Mouse (Mus musculus) hindbrain, embryonic 12.5 days (tissue): ENCODE results near the gene Syngr3. TPM values are rescaled to one million over a fixed set of nuclear protein-coding genes. Genes with fewer than 3 reads are reported as not detected.

ENCODE experiments used
- ATAC-seq: fragments of 200-750 bp; cut with Nextera tagmentation; 2 replicates; pipeline ENCODE4 v1.8.0; 2017; ENCODE audit warnings: moderate TSS enrichment; ENCODE audit not compliant: low FRiP score
- H3K27ac ChIP-seq: fragments of 300-500 bp; sonication (generic); 2 replicates; pipeline ENCODE4 v1.5.1; 2016; ENCODE audit warnings: mild to moderate bottlenecking
- H3K27me3 ChIP-seq: fragments of 300-500 bp; sonication (generic); 2 replicates; pipeline ENCODE4 v1.6.1; 2016; ENCODE audit warnings: mild to moderate bottlenecking
- H3K36me3 ChIP-seq: fragments of 300-500 bp; sonication (generic); 2 replicates; pipeline ENCODE4 v1.6.1; 2016; ENCODE audit warnings: mild to moderate bottlenecking
- H3K4me1 ChIP-seq: fragments of 300-500 bp; sonication (generic); 2 replicates; pipeline ENCODE4 v1.6.1; 2016
- H3K4me2 ChIP-seq: fragments of 300-500 bp; sonication (generic); replicated peaks from 2 replicates; pipeline ENCODE4 v1.6.1; 2016; ENCODE audit warnings: mild to moderate bottlenecking
- H3K4me3 ChIP-seq: fragments of 300-500 bp; sonication (generic); 2 replicates; pipeline ENCODE4 v1.5.1; 2016; ENCODE audit warnings: mild to moderate bottlenecking
- H3K9ac ChIP-seq: fragments of 300-500 bp; sonication (generic); 2 replicates; pipeline ENCODE4 v1.6.1; 2016; ENCODE audit warnings: mild to moderate bottlenecking, moderate library complexity
- H3K9me3 ChIP-seq: fragments of 300-500 bp; sonication (generic); replicated peaks from 2 replicates; pipeline ENCODE4 v1.6.1; 2016; ENCODE audit warnings: mild to moderate bottlenecking
- WGBS: fragments of 180-500 bp; shearing (Covaris S2); methylation state at CpG from one replicate; pipeline ENCODE4 v1.1.7; 2016; 5-methylcytosine and 5-hydroxymethylcytosine counted together
- polyA plus RNA-seq: library from polyadenylated mRNA; unstranded; fragments of >200 nt; fragmentation: Nextera tagmentation; extraction: Ambion mirVana; gene quantifications from 2 replicates; pipeline ENCODE4 v1.2.1, GENCODE M21; 2016

The Syngr3 gene
- polyA plus RNA-seq, 1 experiment from 2014 or later, result 32.1 TPM

GRCm38 (mm10) chr17:24716166-24716682, 26.5 kb upstream of the Syngr3 start:
- Histone ChIP-seq H3K27ac (no peak overlapping the region), H3K4me3 (no peak overlapping the region), H3K4me2 (no peak overlapping the region), H3K27me3 (no peaks in the 10 kb centered on the region), H3K9me3 (no peaks in the 10 kb centered on the region), H3K9ac (peak overlapping the region; percentile 9; the same call in 1 of the 2 replicates), H3K4me1 (peaks cover 9% of the 10 kb centered on the region), H3K36me3 (peaks cover 15% of the 10 kb centered on the region)
- ATAC-seq, result no peak
- WGBS, result 97% methylated on average over 15 of the region's 15 CpGs

DNA sequence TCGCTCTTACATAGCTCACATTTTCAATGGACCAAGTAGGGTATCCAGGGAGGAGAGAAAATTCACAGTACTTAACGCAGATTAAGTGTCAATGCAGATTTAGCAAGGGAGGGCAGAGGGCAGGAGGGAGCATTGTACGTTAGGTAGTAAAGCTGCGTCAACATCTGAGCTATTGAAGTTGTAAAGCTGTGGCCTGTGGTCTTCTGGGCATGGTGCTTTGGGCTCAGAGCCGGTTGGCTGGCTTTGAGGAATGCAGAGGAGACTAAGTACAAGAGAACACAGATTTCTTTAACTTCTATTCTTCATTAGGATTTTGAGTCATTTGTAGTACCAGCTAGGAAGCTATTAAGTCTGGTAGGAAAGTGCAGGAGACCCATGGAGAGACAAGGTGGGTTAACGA, 25.8 kb upstream of the Syngr3 start:
- 71% methylated on average over 6 of the region's 6 CpGs for WGBS
- no peaks in the 10 kb centered on the region for H3K27me3 ChIP-seq
- ATAC-seq, result no peak
- H3K9me3 ChIP-seq, result no peaks in the 10 kb centered on the region
- H3K36me3 ChIP-seq, result peaks cover 13% of the 10 kb centered on the region
- peak overlapping the region; percentile 9; the same call in 1 of the 2 replicates for H3K9ac ChIP-seq
- H3K4me2 ChIP-seq, result no peak overlapping the region
- peaks cover 4% of the 10 kb centered on the region; the same call in 1 of the 2 replicates for H3K4me1 ChIP-seq
- no peak overlapping the region for H3K4me3 ChIP-seq
- H3K27ac ChIP-seq, result no peak overlapping the region

DNA sequence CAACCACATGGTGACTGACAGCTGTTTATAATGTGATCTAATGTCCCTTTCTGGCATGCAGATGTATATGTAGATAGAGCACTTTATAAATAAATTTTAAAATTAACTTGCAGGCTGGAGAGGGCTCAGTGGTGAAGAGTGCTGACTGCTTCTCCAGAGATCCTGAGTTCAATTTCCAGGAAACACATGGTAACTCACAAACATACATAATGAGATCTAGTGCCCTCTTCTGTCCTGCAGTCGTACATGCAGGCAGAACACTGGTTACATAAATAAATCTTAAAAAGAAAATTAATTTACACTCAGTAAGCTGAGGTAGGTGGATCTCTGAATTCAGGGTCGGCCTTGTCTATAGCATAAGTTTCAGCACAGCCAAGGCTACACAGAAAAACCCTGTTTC, 18.9 kb upstream of the Syngr3 start:
- 38% methylated on average over 2 of the region's 2 CpGs for WGBS
- Histone ChIP-seq H3K4me2 (peak overlapping the region; percentile 81; the same call in 1 of the 2 replicates), H3K36me3 (peaks cover 20% of the 10 kb centered on the region), H3K27me3 (no peaks in the 10 kb centered on the region), H3K9me3 (no peaks in the 10 kb centered on the region), H3K4me1 (peaks cover 19% of the 10 kb centered on the region), H3K9ac (no peak overlapping the region), H3K4me3 (no peak overlapping the region), H3K27ac (no peak overlapping the region)
- ATAC-seq, result no peak

DNA sequence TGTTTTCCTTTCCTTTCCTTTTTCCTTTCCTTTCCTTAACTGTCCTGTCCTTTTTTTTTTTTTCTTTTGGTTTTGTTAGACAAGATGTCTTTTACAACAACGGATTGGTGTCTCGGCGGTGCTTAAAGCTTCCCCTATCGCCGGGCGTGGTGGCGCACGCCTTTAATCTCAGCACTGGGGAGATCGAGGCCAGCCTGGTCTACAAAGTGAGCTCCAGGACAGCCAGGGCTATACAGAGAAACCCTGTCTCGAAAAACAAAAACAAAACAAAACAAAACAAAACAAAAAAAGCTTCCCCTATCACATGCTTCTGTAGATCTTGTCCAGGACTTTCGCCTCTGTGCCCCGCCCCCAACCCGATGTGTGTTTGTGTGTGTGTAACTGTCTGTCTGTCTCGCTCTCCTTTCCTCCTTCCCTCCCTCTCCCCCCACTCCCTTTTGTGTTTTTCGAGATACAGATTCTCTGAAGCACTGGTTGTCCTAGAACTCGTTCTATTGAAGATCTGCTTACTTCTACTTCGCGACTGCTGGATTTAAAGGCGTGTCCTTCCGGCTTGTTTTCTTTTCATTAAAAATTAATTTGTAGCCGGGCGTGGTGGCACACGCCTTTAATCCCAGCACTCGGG, 18.2 kb upstream of the Syngr3 start:
- ATAC-seq, result peak; percentile 72
- peaks cover 23% of the 10 kb centered on the region for H3K36me3 ChIP-seq
- H3K4me3 ChIP-seq, result peak overlapping the region; percentile 74
- H3K27ac ChIP-seq, result peak overlapping the region; percentile 73
- no peaks in the 10 kb centered on the region for H3K9me3 ChIP-seq
- H3K27me3 ChIP-seq, result no peaks in the 10 kb centered on the region
- peak overlapping the region; percentile 81 for H3K4me2 ChIP-seq
- peak overlapping the region; percentile 71 for H3K9ac ChIP-seq
- 6% methylated on average over 24 of the region's 24 CpGs for WGBS
- peaks cover 19% of the 10 kb centered on the region for H3K4me1 ChIP-seq

GRCm38 (mm10) chr17:24706982-24707800, 17.4 kb upstream of the Syngr3 start, which contains the start of gene Tbl3:
Gene Tbl3, minus strand, starts transcription at chr17:24707660.
- no peaks in the 10 kb centered on the region for H3K27me3 ChIP-seq
- H3K4me3 ChIP-seq, result peak within 1 kb of the TSS; percentile 74
- 5% methylated on average over 32 of the region's 32 CpGs for WGBS
- peak within 1 kb of the TSS; percentile 71 for H3K9ac ChIP-seq
- no peaks in the 10 kb centered on the region for H3K9me3 ChIP-seq
- ATAC-seq, result peak; percentile 86
- peak within 1 kb of the TSS; percentile 73 for H3K27ac ChIP-seq
- peak within 1 kb of the TSS; percentile 81 for H3K4me2 ChIP-seq
- peaks cover 30% of the 10 kb centered on the region for H3K36me3 ChIP-seq
- peaks cover 19% of the 10 kb centered on the region for H3K4me1 ChIP-seq

- Histone ChIP-seq H3K36me3 (peaks cover 44% of the 10 kb centered on the region), H3K4me2 (no peak overlapping the region), H3K4me1 (peaks cover 19% of the 10 kb centered on the region), H3K9ac (no peak overlapping the region), H3K4me3 (no peak overlapping the region), H3K27me3 (no peaks in the 10 kb centered on the region), H3K27ac (no peak overlapping the region), H3K9me3 (no peaks in the 10 kb centered on the region)
- WGBS, result 96% methylated on average over 3 of the region's 3 CpGs
- no peak for ATAC-seq
Observed at GRCm38 (mm10) chr17:24705821-24706220, 16.1 kb upstream of the Syngr3 start.

- no peak overlapping the region; the same call in 1 of the 2 replicates for H3K9ac ChIP-seq
- peaks cover 8% of the 10 kb centered on the region; the same call in 1 of the 2 replicates for H3K27me3 ChIP-seq
- peaks cover 58% of the 10 kb centered on the region for H3K36me3 ChIP-seq
- 92% methylated on average over 9 of the region's 9 CpGs for WGBS
- no peak for ATAC-seq
- H3K9me3 ChIP-seq, result no peaks in the 10 kb centered on the region
- H3K4me1 ChIP-seq, result peaks cover 25% of the 10 kb centered on the region
- no peak overlapping the region for H3K4me2 ChIP-seq
- no peak overlapping the region for H3K27ac ChIP-seq
- no peak overlapping the region for H3K4me3 ChIP-seq
Observed at GRCm38 (mm10) chr17:24701251-24701650, 11.5 kb upstream of the Syngr3 start.

- no peak overlapping the region for H3K4me3 ChIP-seq
- peaks cover 8% of the 10 kb centered on the region; the same call in 1 of the 2 replicates for H3K27me3 ChIP-seq
- 84% methylated on average over 2 of the region's 2 CpGs for WGBS
- no peak overlapping the region for H3K4me2 ChIP-seq
- no peak for ATAC-seq
- H3K9me3 ChIP-seq, result no peaks in the 10 kb centered on the region
- peaks cover 46% of the 10 kb centered on the region for H3K36me3 ChIP-seq
- H3K27ac ChIP-seq, result no peak overlapping the region
- peaks cover 26% of the 10 kb centered on the region for H3K4me1 ChIP-seq
- H3K9ac ChIP-seq, result no peak overlapping the region
Observed at GRCm38 (mm10) chr17:24699473-24699872, 9.7 kb upstream of the Syngr3 start.

DNA sequence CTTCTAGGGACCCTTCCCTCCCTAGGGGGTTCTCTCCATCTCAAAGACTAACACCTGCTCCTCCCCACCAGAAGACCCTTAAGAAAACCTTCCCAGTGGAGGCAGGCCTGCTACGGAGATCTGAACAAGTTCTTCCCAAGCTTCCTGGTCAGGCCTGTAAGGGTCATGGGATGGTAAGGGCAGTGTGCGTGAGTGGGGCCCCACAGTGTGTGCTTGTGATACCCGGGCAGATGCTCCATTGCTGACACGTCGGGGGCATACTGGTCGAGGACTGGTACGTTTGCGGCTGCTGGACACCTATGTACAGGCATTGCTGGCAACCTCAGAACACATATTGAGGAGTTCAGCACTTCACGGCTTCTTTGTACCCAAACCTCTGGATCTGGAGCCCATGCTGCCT, 9.0 kb upstream of the Syngr3 start:
- 68% methylated on average over 9 of the region's 9 CpGs for WGBS
- no peak overlapping the region for H3K9ac ChIP-seq
- no peak overlapping the region for H3K4me3 ChIP-seq

DNA sequence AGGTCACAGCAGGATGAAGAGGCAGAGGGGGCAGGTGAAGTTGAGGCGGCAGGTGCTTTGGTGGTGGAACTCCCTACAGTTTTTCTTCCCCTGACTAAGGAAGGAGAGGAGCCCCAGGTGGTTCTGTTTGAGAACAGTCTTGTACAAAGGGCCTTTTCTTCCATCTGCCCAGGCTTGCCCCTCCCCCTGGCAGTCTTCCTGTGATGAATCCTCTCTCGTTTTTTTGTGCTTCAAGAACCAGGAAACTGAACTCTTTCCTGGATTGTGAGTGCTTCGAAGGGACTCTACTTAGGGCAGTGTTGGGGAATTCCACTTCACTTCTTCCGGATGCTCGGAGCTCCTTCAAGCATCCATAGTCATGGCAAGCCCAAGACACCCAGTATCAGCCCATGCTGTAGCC, 8.2 kb upstream of the Syngr3 start:
- 19% methylated on average over 5 of the region's 5 CpGs for WGBS
- ATAC-seq, result no peak
- Histone ChIP-seq H3K36me3 (peaks cover 36% of the 10 kb centered on the region), H3K4me1 (peaks cover 26% of the 10 kb centered on the region), H3K9me3 (no peaks in the 10 kb centered on the region), H3K4me2 (peak overlapping the region; percentile 15; the same call in 1 of the 2 replicates), H3K9ac (no peak overlapping the region), H3K27ac (peak overlapping the region; percentile 57), H3K27me3 (peaks cover 8% of the 10 kb centered on the region; the same call in 1 of the 2 replicates), H3K4me3 (no peak overlapping the region)

More for the DNA sequence above, 9.0 kb upstream of the Syngr3 start:
- H3K4me1 ChIP-seq, result peaks cover 26% of the 10 kb centered on the region
- peaks cover 8% of the 10 kb centered on the region; the same call in 1 of the 2 replicates for H3K27me3 ChIP-seq
- no peak for ATAC-seq
- H3K27ac ChIP-seq, result no peak overlapping the region
- peaks cover 39% of the 10 kb centered on the region for H3K36me3 ChIP-seq
- peak overlapping the region; percentile 15; the same call in 1 of the 2 replicates for H3K4me2 ChIP-seq
- no peaks in the 10 kb centered on the region for H3K9me3 ChIP-seq

DNA sequence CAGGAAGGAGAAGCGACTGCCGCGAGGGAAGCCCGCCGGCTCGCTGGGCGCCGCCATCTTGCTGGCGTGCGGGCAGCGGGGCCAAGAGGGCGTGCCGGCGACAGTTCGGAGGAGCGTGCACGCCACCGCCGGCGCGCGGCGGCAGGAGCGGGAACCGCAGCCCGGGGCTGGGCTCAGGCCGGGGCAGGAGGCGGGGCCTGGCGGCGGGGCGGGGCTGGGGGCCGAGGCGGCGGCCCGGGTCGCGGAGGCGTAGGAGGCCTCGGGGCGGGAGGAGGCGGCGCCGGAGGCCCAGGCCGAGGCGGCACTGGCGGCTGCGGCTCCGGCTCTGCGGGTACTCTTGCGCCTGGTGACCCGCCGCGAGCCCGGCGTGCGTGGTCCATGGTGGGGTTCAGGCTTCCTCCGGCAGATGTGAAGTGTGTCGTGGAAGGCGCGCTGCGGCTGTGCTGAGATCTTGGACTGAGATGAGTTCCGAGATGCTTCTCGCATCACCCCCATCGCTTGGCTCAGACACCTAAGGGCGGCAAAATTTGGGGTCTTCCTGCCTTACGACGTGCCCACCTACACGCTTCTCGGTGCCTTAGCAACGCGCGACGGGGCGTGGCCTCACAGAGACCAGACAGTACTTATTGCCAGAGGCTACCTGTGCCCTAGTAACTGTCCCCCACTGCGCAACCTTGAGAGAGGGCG, 6.4 kb upstream of the Syngr3 start, which contains the start of the genes Gfer and Noxo1:
TSS of gene Gfer (minus strand) at position 146 of the 687 bp plus-strand sequence.
TSS of gene Noxo1 (plus strand) at position 224 of the 687 bp plus-strand sequence.
- peaks cover 10% of the 10 kb centered on the region for H3K27me3 ChIP-seq
- H3K4me3 ChIP-seq, result peak within 1 kb of the TSS; percentile 78
- under 1% methylated on average over 63 of the region's 76 CpGs for WGBS
- H3K4me1 ChIP-seq, result peaks cover 26% of the 10 kb centered on the region
- peak within 1 kb of the TSS; percentile 90 for H3K9ac ChIP-seq
- H3K9me3 ChIP-seq, result no peaks in the 10 kb centered on the region
- H3K27ac ChIP-seq, result peak within 1 kb of the TSS; percentile 88
- peak within 1 kb of the TSS; percentile 77 for H3K4me2 ChIP-seq
- peak; percentile 91 for ATAC-seq
- H3K36me3 ChIP-seq, result peaks cover 22% of the 10 kb centered on the region
